Mouse (Mus musculus): ENCODE results near the gene Scaf11.

GRCm38 (mm10) chr15:96406253-96406652 lies 54.4 kb downstream of the Scaf11 start:
- no peak for TF ChIP-seq CTCF (IDR thresholded peaks at IDR 0.05; ENCODE audit: low read depth)
- no peak for TF ChIP-seq EP300 (optimal IDR thresholded peaks at IDR 0.05)
